In the genomic region with DNA sequence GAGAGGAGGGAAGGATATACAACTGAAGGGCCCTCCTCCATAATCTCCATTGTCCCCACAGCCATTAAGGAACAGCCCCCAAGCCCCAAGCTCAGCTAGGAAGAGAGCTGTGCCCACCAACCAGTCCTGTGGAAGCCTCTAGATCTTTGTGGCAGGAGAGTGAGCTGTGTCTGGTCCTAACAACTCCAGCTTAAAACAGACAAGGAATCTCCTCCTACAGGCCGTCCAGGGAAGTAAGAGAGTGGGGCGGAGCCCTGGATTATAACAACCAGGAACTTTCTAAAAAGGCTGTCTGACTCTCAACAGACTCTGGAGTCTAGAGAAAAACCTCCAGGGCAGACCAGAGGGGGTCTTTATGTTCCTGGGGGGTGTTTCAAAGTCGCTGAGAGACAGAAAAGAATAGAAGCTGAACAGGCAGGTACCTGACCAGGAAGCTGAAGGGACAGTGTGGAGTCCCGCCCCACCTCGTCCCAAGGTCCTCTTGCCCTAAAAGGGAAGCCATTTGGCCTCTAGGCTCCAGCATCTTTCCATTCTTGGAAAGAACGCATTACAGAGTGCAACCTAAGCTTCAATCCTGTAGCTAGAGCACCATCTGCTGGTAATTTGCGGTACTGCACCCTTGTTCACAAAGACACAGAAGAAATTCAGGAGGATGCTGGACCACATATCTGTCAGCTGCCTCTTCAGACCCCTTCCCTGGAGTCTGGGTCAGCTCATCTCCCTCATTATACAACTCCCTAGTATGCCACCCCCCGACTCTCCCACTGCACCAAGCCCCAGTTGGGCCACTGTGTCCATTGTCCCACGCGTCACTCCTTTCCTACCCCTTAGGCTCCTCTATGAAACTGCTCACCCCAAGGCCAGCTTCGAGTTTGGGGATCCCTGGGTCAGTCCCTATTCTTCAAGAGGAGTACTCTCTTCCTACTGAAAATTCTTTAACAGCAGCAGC, we compare ENCODE assay signal across 8 mouse cellular contexts. TPM values are rescaled to one million over a fixed set of nuclear protein-coding genes. Genes with fewer than 3 reads are reported as not detected.
DNase-seq lines count a peak whose midpoint lies in the region; ATAC-seq and TF ChIP-seq lines count a peak whose summit lies in the region.

No protein-coding gene starts in this region.

- TF ChIP-seq CTCF in G1E (IDR thresholded peaks at IDR 0.05; ENCODE audit: low read depth, low read length) = peak; percentile 87

- WGBS in forebrain, embryonic 11.5 days = 21% methylated on average over 11 of the region's 11 CpGs
- WGBS in hindbrain, embryonic 12.5 days = 21% methylated on average over 11 of the region's 11 CpGs

- no peak overlapping the region for H3K4me3 ChIP-seq in G1E (ENCODE audit: low read depth, low read length)
- H3K4me3 ChIP-seq in forebrain, embryonic 11.5 days (ENCODE audit: low read depth, low read length) = no peak overlapping the region
- H3K4me3 ChIP-seq in hindbrain, embryonic 12.5 days = no peak overlapping the region

- DNase-seq in G1E (ENCODE audit: low spot score) = peak; percentile 32
- peak; percentile 64 for DNase-seq in brain, embryonic 18.5 days (ENCODE audit: low read depth, low spot score)
- peak; percentile 90 for DNase-seq in forebrain, embryonic 11.5 days (ENCODE audit: low spot score)
- DNase-seq in layer of hippocampus, adult 9-11 months = peak; percentile 78
- peak; percentile 93 for DNase-seq in lung, postnatal 14 days
- peak; percentile 90 for DNase-seq in retina, postnatal 1 day
- peak; percentile 61 for DNase-seq in urinary bladder, adult 2 months (ENCODE audit: low spot score)

- H3K4me1 ChIP-seq in G1E (ENCODE audit: insufficient read depth, low read depth, low read length) = no peaks in the 10 kb centered on the region; the same call in 1 of the 2 replicates
- H3K4me1 ChIP-seq in forebrain, embryonic 11.5 days (replicated peaks; ENCODE audit: control insufficient read depth, insufficient read depth, low read length) = 0 out of 2 replicates have a peak, but pooled peaks cover under 1% of the 10 kb centered on the region
- peaks cover 7% of the 10 kb centered on the region for H3K4me1 ChIP-seq in hindbrain, embryonic 12.5 days

- H3K9me3 ChIP-seq in G1E (replicated peaks) = no peaks in the 10 kb centered on the region
- no peaks in the 10 kb centered on the region for H3K9me3 ChIP-seq in forebrain, embryonic 11.5 days (ENCODE audit: control insufficient read depth, low read length)
- no peaks in the 10 kb centered on the region for H3K9me3 ChIP-seq in hindbrain, embryonic 12.5 days (replicated peaks)

- no peaks in the 10 kb centered on the region for H3K36me3 ChIP-seq in G1E (replicated peaks)
- H3K36me3 ChIP-seq in forebrain, embryonic 11.5 days (ENCODE audit: control insufficient read depth, insufficient read depth, low read length) = no peaks in the 10 kb centered on the region
- no peaks in the 10 kb centered on the region for H3K36me3 ChIP-seq in hindbrain, embryonic 12.5 days

- H3K27ac ChIP-seq in forebrain, embryonic 11.5 days (ENCODE audit: low read depth, low read length) = no peak overlapping the region
- no peak overlapping the region for H3K27ac ChIP-seq in hindbrain, embryonic 12.5 days

- H3K9ac ChIP-seq in forebrain, embryonic 11.5 days (ENCODE audit: low read length) = no peak overlapping the region
- H3K9ac ChIP-seq in hindbrain, embryonic 12.5 days = no peak overlapping the region

- ATAC-seq in G1E (ENCODE audit: extremely low read depth, insufficient number of reproducible peaks, low FRiP score, poor library complexity, severe bottlenecking) = peak; percentile 22; the same call in 1 of the 2 replicates
- ATAC-seq in forebrain, embryonic 11.5 days (replicated peaks; ENCODE audit: low FRiP score) = peak; percentile 55; the same call in 1 of the 2 replicates
- ATAC-seq in hindbrain, embryonic 12.5 days (ENCODE audit: low FRiP score) = peak; percentile 65

- no peak overlapping the region for H3K4me2 ChIP-seq in forebrain, embryonic 11.5 days (ENCODE audit: low read depth, low read length, severe bottlenecking)
- no peak overlapping the region for H3K4me2 ChIP-seq in hindbrain, embryonic 12.5 days (replicated peaks)

- H3K27me3 ChIP-seq in G1E (ENCODE audit: insufficient read depth, low read length) = peaks cover 11% of the 10 kb centered on the region
- H3K27me3 ChIP-seq in forebrain, embryonic 11.5 days (ENCODE audit: control insufficient read depth, insufficient read depth, low read length) = no peaks in the 10 kb centered on the region
- peaks cover under 1% of the 10 kb centered on the region; the same call in 1 of the 2 replicates for H3K27me3 ChIP-seq in hindbrain, embryonic 12.5 days

RNA-seq across cellular contexts. Expression of a gene that starts 12.2 kb away (rescaled TPM):
- total RNA-seq in G1E (2014; fragmentation: Nextera tagmentation) (not detected in 2 replicates), G1E (2017) (0.11 TPM in 1 of 2 replicates, not detected in the other)
- not detected in 2 replicates for polyA plus RNA-seq in G1E (2012)
- not detected in 2 replicates for polyA plus RNA-seq in forebrain, embryonic 11.5 days (2014; fragmentation: Nextera tagmentation; extraction: Ambion mirVana)
- not detected in 2 replicates for polyA plus RNA-seq in hindbrain, embryonic 12.5 days (2016; fragmentation: Nextera tagmentation; extraction: Ambion mirVana)
- not detected in 2 replicates for polyA plus RNA-seq in urinary bladder, adult 2 months (2012; rRNA removed)

RNA-seq across cellular contexts. Expression of a gene that starts 21.0 kb away (rescaled TPM):
- total RNA-seq in G1E (2014; fragmentation: Nextera tagmentation) (not detected in 2 replicates), G1E (2017) (not detected in 2 replicates)
- polyA plus RNA-seq in G1E (2012) = 0.07 TPM in 2 replicates
- polyA plus RNA-seq in forebrain, embryonic 11.5 days (2014; fragmentation: Nextera tagmentation; extraction: Ambion mirVana) = not detected in 2 replicates
- 3.1 and 3.2 TPM in 2 replicates for polyA plus RNA-seq in hindbrain, embryonic 12.5 days (2016; fragmentation: Nextera tagmentation; extraction: Ambion mirVana)
- polyA plus RNA-seq in urinary bladder, adult 2 months (2012; rRNA removed) = 0.44 and 0.61 TPM in 2 replicates

RNA-seq across cellular contexts. Expression of a gene that starts 33.2 kb away (rescaled TPM):
- not detected in 2 replicates for total RNA-seq in G1E (2014; fragmentation: Nextera tagmentation)
- total RNA-seq in G1E (2017) = 0.05 TPM in 1 of 2 replicates, not detected in the other
- polyA plus RNA-seq in G1E (2012) = not detected in 2 replicates
- polyA plus RNA-seq in forebrain, embryonic 11.5 days (2014; fragmentation: Nextera tagmentation; extraction: Ambion mirVana) = not detected in 2 replicates
- not detected in 2 replicates for polyA plus RNA-seq in hindbrain, embryonic 12.5 days (2016; fragmentation: Nextera tagmentation; extraction: Ambion mirVana)
- not detected in 2 replicates for polyA plus RNA-seq in urinary bladder, adult 2 months (2012; rRNA removed)

RNA-seq across cellular contexts. Expression of a gene that starts 37.8 kb away (rescaled TPM):
- total RNA-seq in G1E (2014; fragmentation: Nextera tagmentation) = 916 and 1,324 TPM in 2 replicates
- 235 and 344 TPM in 2 replicates for total RNA-seq in G1E (2017)
- polyA plus RNA-seq in G1E (2012) = 514 and 548 TPM in 2 replicates
- polyA plus RNA-seq in forebrain, embryonic 11.5 days (2014; fragmentation: Nextera tagmentation; extraction: Ambion mirVana) = 1,675 and 1,791 TPM in 2 replicates
- polyA plus RNA-seq in hindbrain, embryonic 12.5 days (2016; fragmentation: Nextera tagmentation; extraction: Ambion mirVana) = 1,343 and 1,447 TPM in 2 replicates
- 510 and 627 TPM in 2 replicates for polyA plus RNA-seq in urinary bladder, adult 2 months (2012; rRNA removed)

RNA-seq across cellular contexts. Expression of a gene that starts 52.3 kb away (rescaled TPM):
- total RNA-seq in G1E (2014; fragmentation: Nextera tagmentation) = not detected in 2 replicates
- total RNA-seq in G1E (2017) = not detected in 2 replicates
- polyA plus RNA-seq in G1E (2012) = not detected in 2 replicates
- 0.69 and 0.79 TPM in 2 replicates for polyA plus RNA-seq in forebrain, embryonic 11.5 days (2014; fragmentation: Nextera tagmentation; extraction: Ambion mirVana)
- polyA plus RNA-seq in hindbrain, embryonic 12.5 days (2016; fragmentation: Nextera tagmentation; extraction: Ambion mirVana) = 0.89 TPM in 1 of 2 replicates, not detected in the other
- polyA plus RNA-seq in urinary bladder, adult 2 months (2012; rRNA removed) = not detected in 2 replicates

Comparison
In these comparisons a context has a peak if more than half of its experiments do, and no peak if none do; other contexts are left out.
1. DNase-seq: peak in every context shown above with its lines; median percentile 93 in lung, postnatal 14 days; 90 in forebrain, embryonic 11.5 days; 90 in retina, postnatal 1 day; 78 in layer of hippocampus, adult 9-11 months; 64 in brain, embryonic 18.5 days; 61 in urinary bladder, adult 2 months; 32 in G1E.